Mouse (Mus musculus): ENCODE results near the gene Tfap2c. TPM values are rescaled to one million over a fixed set of nuclear protein-coding genes. Genes with fewer than 3 reads are reported as not detected.
A peak's percentile ranks its signal among the peaks of the same experiment; 100 is the strongest.

The Tfap2c gene
- total RNA-seq, 2 experiments from 2014 or later = not detected

DNA sequence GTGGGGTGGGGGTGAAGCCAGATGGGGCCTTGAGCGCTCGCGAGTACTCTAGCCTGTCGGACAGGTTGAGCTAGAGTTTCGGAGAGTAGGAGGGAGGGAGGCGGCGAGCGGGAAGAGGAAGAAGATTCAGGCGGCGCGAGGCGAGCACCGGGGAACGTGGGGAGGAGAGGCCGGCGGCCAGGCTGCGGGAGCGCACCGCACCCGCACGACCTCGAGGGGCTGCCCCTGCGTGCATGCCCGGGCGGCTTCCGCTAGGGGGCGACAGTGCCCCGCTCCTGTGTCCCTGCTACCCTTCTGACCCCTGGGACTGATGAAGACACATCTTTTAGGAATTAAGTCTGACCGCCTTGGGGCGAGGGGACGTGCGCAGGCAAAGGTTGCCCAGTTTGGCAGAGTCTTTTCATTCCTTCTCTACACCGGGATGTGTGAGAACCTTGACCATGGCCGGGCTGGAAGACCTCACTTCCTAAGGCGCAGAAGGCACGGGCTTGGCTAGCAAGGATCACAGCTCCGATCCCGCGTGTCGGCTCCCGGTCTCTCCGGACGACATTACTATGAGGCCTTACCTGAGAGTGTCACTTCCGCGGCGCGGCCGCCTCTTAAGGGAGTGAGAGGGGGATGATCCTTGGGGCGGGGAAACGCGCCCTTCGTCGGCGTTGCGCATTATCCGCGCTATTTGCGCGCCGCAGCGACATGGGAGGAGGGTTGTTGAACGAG, 1.1 kb downstream of the Tfap2c start:
- peak; percentile 48; the same call in 1 of the 2 replicates for ATAC-seq (replicated peaks; ENCODE audit: low FRiP score, low TSS enrichment, poor library complexity, severe bottlenecking)

GRCm38 (mm10) chr2:172551081-172551720, 1.8 kb downstream of the Tfap2c start:
- 0 out of 2 replicates have a peak, but pooled peaks have one; percentile 14 for ATAC-seq (replicated peaks; ENCODE audit: low FRiP score, low TSS enrichment, poor library complexity, severe bottlenecking)

GRCm38 (mm10) chr2:172551872-172552271, 2.5 kb downstream of the Tfap2c start:
- ATAC-seq (replicated peaks; ENCODE audit: low FRiP score, low TSS enrichment, poor library complexity, severe bottlenecking) = no peak

DNA sequence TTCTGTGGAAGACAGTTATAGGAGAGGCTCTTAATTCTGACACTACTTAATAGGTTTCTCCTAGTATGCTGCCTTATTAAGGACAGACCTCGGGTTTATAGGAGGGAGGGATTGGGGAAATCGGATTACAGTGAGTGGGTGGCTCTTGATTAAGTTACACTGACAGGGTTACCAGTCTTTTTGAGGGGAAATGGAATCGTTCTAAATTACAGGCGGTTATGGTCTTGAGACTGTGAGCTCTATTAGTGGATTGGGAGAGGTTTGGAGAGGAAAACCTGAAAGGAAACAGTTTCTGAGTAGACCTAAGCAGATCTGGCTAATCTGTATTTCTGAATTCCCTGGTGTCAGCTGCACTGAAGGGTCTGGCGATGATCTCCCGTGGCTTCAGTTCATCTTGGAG, 3.3 kb downstream of the Tfap2c start:
- no peak for ATAC-seq (replicated peaks; ENCODE audit: low FRiP score, low TSS enrichment, poor library complexity, severe bottlenecking)

- ATAC-seq (replicated peaks; ENCODE audit: low FRiP score, low TSS enrichment, poor library complexity, severe bottlenecking) = no peak
Observed at GRCm38 (mm10) chr2:172554211-172554610, 4.8 kb downstream of the Tfap2c start.

GRCm38 (mm10) chr2:172558674-172559468, 9.5 kb downstream of the Tfap2c start:
- no peak for ATAC-seq (replicated peaks; ENCODE audit: low FRiP score, low TSS enrichment, poor library complexity, severe bottlenecking)

GRCm38 (mm10) chr2:172561016-172561415, 11.6 kb downstream of the Tfap2c start:
- no peak for ATAC-seq (replicated peaks; ENCODE audit: low FRiP score, low TSS enrichment, poor library complexity, severe bottlenecking)

DNA sequence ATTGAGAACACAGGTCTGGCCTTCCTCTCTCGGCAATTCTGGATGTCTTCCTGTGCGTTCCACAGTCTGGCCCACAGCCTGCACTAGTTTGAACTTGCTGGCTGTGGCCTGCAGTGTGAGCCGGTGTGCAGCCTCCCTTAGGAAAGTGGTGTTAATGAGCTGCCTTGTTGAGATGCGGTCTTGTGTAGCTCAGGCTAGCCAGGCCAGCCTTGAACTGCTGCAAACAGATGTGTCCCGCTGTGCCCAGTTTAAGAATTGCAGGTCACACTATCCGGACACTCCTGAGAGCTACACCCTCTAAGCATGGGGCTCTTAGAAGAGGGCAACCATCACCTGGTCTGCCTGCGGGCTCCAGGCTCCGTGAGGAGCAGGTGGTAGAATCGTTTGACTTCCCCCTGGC, 18.4 kb downstream of the Tfap2c start:
- no peak for ATAC-seq (replicated peaks; ENCODE audit: low FRiP score, low TSS enrichment, poor library complexity, severe bottlenecking)

DNA sequence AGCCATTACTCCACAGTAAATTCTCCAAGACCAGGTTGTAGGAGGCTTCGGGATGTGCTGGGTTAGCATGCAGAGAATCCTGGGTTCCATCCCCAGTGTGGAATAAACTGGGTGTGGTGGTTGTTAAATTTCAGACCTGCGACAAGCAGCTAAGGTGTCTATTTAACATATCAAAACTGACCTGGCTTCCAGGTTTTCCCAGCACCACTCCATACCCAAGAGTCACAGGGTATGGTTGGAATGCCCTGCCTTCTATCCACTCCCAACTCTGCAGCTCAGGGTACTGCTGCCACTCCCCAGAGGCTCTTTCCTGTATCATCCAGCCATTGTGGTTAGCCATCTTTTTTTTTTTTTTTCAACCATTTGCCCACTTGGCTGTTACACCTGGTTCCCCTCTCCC, 19.1 kb downstream of the Tfap2c start:
- ATAC-seq (replicated peaks; ENCODE audit: low FRiP score, low TSS enrichment, poor library complexity, severe bottlenecking) = no peak

- ATAC-seq (replicated peaks; ENCODE audit: low FRiP score, low TSS enrichment, poor library complexity, severe bottlenecking) = no peak
Observed at GRCm38 (mm10) chr2:172577196-172577766, 27.9 kb downstream of the Tfap2c start.

- no peak for ATAC-seq (replicated peaks; ENCODE audit: low FRiP score, low TSS enrichment, poor library complexity, severe bottlenecking)
Observed at GRCm38 (mm10) chr2:172579221-172579620, 29.8 kb downstream of the Tfap2c start.

DNA sequence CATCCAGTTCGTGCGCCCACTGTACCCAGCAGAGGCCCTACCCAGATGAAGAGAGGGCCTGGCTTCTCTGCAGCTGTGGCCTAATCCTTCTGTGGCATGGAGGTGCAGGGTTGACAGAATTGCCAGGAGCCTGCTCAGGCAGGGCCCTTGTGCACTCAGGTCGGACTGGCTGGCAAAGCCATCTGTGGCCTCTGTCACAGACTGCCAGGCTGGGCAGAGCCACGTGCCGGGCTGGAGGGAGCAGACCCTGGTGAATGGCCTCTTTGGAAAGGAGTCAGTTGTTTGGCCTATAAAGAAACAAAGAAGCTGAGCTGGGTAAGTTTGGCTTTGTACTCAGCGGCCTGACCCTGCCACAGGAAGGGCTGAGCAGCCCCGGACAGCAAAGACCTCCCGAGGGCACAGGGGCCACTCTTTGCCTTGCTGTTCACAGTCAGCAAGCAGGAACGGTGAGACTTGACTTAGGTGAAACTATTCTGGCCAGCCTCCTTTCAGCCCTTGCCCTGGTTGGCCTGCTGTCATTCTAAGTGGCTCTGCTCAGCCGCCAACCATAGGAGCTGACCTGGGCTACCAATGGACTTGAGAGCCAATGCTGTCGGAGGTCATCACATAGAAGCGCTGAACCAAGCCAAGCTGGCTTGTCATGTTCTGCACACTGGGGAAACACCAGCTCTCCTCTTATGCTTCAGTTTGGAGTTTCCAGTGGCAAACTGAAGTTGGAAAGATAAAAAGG, 31.3 kb downstream of the Tfap2c start:
- ATAC-seq (replicated peaks; ENCODE audit: low FRiP score, low TSS enrichment, poor library complexity, severe bottlenecking) = no peak

GRCm38 (mm10) chr2:172583312-172583711, 33.9 kb downstream of the Tfap2c start:
- no peak for ATAC-seq (replicated peaks; ENCODE audit: low FRiP score, low TSS enrichment, poor library complexity, severe bottlenecking)

DNA sequence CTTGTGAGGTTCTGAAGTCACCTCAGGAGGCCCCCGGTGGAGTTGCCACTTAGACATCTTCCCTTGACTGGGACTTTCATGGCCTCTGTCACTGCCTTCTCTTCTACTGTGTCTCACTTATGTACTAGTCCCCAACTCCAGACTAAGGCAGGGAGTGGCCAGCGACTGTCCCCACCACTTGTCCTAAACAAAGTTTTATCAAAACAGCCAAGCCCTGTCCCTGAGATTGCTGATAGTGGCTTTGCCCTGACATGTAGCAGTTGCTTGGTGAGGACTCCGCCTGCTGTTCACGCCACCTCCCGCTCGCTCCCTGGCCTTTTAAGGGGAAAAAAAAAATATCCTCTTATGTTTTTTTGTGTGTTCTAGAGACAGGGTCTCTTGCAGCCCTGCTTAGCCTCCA, 35.9 kb downstream of the Tfap2c start:
- ATAC-seq (replicated peaks; ENCODE audit: low FRiP score, low TSS enrichment, poor library complexity, severe bottlenecking) = no peak

GRCm38 (mm10) chr2:172589048-172589447, 39.7 kb downstream of the Tfap2c start:
- ATAC-seq (replicated peaks; ENCODE audit: low FRiP score, low TSS enrichment, poor library complexity, severe bottlenecking) = no peak

DNA sequence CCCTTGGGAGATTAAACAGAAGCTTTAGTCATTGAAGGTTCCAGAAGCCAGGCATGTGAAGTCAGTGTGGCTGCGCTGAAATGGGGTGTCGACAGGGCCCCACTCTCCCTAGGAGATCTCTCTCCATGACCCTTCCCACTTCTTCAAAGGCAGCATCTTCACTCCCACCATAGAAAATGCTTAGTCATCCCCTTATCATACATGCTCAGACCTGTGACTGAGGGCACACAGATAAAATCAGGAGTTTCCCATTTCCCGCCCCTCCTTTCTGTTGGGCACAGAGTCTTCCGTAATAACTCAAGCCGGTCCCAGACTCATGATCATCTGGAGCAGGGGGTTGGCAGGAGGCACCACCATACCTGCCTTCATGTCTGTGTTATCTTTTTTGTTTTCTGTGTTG, 41.4 kb downstream of the Tfap2c start:
- ATAC-seq (replicated peaks; ENCODE audit: low FRiP score, low TSS enrichment, poor library complexity, severe bottlenecking) = 0 out of 2 replicates have a peak, but pooled peaks have one; percentile 35

GRCm38 (mm10) chr2:172594326-172594725, 44.9 kb downstream of the Tfap2c start:
- no peak for ATAC-seq (replicated peaks; ENCODE audit: low FRiP score, low TSS enrichment, poor library complexity, severe bottlenecking)

GRCm38 (mm10) chr2:172597056-172597455, 47.7 kb downstream of the Tfap2c start:
- ATAC-seq (replicated peaks; ENCODE audit: low FRiP score, low TSS enrichment, poor library complexity, severe bottlenecking) = no peak

DNA sequence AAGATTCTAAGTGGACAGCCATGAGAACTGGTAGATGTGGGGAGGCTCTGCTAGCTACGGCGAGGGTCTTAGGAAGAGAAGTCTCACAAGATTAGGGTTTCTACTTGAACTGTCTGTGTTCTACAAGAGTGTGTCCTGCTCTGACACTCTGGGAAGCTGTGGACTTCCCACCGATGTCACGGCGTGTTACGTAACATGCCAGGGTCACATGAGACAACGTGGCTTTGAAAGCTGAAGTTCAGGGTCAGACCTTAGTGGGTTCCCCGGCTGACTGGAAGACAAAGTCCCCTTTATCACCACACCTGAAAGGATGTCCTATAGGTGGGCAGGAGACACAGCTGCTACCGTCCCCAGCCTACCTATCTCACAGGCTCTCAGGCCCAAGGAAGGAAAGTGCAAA, 48.5 kb downstream of the Tfap2c start:
- ATAC-seq (replicated peaks; ENCODE audit: low FRiP score, low TSS enrichment, poor library complexity, severe bottlenecking) = no peak
